Mouse (Mus musculus): ENCODE measurements around the gene Ssr2.
A peak's percentile ranks its signal among the peaks of the same experiment; 100 is the strongest.

Ssr2 gene

DNA sequence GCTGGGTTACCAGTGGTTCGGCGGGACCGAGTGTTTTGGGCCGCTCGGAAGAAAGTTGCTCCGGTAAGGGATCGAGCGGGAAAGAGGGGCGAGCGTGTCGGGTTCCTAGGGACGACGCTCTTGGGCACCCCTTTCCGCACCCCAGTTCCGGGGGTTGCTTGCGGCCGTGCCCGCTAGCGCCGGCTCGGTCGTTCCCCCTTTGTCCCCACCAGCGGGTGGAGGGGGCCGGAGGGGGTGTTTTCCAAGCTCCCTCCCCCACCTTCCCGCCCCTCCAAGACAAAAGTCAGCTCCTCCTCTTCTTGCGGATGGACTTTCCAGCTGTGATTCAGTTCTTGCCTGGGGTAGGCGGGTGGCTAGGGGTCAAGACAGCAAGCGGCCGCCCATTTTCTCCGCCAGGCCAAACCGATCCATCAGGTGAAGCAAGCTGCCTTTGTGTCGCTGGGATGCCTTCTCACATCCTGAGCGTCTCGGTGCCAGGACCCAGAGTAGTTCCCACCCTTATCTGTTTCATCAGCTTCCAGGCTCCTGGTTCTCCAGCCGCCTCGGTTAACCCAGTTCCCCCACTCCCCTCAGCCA lies 45.9 kb downstream of the Ssr2 start:
- DNase-seq (ENCODE audit: extremely low read depth, insufficient read length, low spot score): peak; percentile 81

DNA sequence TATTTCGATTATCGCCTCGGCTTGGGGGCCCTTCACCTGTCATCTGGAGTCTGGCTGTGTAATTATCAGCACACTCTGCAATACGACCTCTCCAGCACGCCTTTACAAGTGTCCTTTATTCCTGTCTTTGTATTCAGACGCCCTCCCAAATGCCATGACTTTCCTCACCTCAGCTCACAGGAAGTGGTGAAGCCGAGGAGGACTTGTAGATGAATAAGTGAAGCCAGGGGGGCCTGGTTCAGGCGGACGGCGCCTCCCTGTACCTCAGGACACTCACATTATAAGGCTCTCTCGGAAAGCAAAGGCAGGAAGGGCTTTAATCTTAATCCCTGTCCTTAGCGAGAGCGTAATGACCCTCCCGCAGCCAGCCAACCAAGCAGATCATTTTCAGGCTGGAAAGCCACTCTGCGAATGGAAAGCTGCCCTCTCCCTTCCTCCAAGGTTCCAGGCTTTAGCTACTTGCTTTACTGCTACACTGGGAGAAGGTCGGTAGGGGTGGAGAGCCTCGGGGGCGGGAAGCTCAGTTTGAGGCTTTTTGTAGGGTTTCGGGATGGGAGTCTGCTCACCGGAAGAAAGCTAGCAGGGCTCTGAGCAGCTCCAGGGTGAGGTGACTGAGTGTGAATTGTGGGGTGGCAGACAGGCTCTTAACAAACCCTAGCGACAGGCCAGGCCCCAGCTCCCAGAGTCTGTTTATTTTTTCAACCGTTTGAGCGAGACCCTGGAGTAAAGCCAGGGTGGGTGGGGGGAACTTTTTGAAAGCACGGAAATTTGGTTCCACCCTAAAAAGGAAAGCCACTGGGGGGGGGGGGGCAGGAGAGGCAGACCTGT lies 46.7 kb downstream of the Ssr2 start:
- DNase-seq (ENCODE audit: extremely low read depth, insufficient read length, low spot score): peak; percentile 45

DNA sequence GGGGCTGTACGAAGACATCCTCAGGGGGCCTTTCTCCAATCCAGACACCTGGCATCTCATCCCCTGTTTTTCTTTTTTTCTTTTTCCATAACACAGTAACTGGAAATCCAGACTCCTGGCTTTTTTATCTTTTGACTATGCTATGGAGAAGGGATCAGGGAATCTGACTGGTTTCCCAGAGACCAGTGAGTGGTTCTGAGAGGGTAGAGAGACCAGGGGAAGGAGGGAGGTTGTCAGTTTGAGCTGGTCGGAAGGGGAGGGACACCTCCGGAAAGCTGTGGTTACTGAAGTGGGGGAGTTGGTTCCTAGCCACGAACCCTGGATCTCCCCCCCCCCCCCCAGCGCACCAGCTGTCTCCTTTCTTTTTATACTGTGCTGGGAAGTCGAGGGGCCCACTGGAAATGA lies 47.3 kb downstream of the Ssr2 start:
- no peak for DNase-seq (ENCODE audit: extremely low read depth, insufficient read length, low spot score)

DNA sequence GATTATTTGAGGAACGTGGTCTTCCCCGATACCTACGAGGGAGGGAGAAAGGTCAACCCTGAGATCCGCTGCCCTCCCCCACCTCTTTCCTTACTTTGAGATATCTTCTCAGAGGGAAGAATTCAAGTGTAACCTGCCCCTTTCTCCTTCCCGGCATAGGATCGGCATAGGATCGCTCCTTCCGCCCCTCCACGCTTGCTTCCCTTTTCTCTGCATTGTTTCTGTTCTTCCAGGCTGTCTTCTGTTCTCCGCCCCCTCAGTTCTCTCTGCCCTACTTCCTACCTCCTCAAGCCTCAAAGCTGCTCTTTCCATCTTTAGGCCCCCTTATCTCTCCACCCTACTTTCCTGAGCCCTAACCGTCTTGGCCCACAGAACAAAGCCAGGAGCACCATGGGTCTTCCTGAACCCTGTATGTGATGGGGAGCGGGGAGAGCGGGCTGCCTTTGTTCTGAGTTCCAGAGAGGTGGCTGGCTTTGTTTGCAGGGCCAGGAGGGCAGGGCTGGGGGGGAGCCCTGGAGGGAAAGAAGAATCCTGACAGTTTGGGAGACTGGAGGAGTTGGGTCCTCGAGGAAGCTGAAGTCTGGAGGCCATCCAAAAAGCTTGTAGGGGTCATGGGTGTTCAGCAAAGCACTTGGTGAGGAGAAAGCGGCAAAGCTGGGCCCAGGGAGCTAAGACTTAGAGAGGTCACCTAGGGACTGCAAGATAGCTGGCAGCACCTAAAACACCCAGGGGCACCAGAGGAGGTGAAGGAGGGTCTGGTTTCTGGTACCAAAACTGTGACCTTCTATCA lies 47.9 kb downstream of the Ssr2 start:
- no peak for DNase-seq (ENCODE audit: extremely low read depth, insufficient read length, low spot score)

DNA sequence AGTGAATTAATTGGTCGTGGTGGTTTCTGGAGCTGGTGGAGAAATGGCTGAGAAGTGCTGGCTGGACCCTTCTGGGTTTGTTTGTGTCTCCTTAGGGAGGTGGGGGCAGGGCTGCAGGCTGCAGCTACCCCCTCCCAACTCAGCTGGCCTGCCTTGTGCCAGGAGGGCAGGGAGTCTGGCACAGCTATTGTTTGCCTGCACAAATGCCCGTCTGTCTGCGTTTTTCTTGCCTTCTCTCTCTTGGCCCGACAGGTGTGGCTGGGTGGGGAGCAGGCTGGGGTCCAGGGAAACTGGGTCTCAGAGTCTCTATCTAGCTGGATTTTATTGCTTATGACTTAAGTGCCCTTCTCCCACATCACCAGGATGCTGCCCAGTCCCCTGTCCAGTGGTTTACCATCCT lies 48.6 kb downstream of the Ssr2 start:
- no peak for DNase-seq (ENCODE audit: extremely low read depth, insufficient read length, low spot score)

DNA sequence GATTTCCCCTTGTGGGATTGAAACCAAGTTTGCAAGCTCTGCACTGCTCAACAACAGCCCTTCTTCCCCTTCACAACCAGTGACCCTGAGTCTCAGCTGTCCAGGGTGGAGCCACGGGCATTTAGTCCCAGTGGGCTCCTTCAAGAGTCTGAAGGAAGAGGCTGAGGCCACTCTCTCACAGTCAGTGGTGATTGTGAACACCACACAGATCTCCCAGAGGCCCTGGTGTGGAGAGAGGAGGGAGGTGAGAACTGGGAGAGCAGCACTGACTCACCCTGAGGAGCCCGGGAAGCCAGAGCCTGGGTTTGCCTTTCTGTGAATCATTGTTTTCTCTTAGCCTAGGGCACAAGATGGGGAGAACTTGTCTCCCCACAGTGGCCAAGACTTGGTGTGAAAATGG lies 49.3 kb downstream of the Ssr2 start:
- DNase-seq (ENCODE audit: extremely low read depth, insufficient read length, low spot score): peak; percentile 72

DNA sequence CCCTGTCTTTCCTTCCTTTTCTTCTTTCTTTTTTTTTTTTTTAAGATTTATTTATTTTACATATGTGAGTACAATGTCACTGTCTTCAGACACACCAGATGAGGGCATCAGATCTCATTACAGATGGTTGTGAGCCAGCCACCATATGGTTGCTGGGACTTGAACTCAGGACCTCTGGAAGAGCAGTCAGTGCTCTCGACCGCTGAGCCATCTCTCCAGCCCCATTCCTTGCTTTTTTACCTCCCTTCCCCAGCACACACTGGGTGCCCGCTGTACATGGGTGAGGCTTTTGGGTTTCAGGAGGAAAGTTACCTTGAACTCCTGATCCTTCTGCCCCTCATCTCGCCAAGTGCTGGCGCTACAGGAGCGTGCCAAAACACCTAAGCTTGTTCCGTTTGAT lies 49.9 kb downstream of the Ssr2 start:
- no peak for DNase-seq (ENCODE audit: extremely low read depth, insufficient read length, low spot score)

DNA sequence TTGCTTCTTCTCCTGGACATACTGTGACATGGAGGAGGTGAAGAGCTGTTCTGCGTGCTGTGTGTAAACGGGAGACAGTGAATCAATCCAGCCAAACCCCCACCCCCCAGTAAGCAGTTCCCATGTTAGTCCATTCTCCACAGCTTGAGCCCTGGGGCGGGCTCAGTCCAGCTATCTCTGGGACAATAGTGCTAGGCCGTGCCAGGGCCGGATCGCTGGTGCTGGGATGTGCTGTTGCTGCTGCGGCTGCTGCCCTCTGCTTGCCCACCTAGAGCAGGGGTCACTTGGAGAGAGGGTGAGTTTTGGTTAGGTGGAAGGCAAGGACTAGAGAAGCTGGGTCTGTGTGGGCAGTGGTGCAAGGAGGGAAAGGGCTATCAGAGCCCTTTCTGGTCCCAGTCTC lies 50.6 kb downstream of the Ssr2 start:
- DNase-seq (ENCODE audit: extremely low read depth, insufficient read length, low spot score): no peak

DNA sequence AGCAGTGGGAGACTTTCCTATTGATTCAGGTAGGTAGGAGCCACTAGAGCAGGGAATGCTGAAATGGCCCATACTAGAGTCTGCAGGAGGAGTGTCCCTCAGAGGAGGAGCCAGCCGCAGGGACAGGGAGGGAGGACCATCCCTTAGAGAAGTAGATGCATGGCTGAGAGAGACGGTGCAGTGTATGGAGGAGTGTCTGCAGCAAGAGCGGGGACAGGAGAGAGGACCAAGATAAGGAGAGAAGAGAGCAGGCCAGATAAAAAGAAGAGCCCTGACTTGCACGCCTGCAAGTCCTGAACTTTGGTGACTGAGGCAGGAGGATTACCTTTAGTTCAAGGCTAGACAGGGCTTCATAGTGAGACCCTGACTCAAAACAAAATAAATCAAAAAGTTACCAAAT lies 51.4 kb downstream of the Ssr2 start:
- no peak for DNase-seq (ENCODE audit: extremely low read depth, insufficient read length, low spot score)

DNA sequence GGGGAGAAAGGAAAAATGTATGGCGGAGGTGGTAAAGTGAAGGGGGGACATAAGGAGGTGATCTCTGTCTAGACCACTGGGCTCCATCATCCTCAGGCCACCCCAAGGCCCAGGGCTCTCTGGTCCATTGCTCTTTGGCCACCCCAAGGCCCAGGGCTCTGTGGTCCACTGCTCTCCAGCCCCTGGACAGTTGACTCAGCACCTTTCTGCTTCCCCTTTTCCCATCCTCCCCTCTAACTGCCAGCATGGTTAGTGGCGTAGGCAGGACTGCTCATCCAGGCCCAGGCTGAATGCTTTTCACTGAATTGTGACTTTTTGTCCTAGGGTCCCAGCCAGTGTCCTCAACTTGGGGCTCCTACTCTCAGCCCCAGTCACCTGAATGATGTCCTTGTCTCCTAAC lies 51.9 kb downstream of the Ssr2 start:
- no peak for DNase-seq (ENCODE audit: extremely low read depth, insufficient read length, low spot score)

DNA sequence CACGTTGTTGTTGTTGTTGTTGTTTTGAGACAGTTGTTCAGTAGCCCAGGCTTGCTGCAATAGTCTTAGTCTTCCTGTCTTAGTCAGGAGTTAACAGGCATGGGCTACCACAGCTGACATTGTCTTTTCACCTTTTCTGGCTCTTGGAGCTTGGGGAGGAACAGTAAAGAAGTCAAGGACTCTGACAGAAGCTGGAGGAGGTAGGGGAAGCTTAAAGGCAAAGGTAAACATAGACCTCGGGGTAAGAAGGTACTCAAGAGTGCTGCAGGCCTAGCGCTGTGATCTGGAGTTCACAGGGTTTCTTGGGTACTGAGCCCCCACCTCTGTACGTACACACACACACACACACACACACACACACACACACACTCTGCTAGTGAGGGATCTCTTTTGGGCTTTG lies 53.1 kb downstream of the Ssr2 start:
- no peak for DNase-seq (ENCODE audit: extremely low read depth, insufficient read length, low spot score)

DNA sequence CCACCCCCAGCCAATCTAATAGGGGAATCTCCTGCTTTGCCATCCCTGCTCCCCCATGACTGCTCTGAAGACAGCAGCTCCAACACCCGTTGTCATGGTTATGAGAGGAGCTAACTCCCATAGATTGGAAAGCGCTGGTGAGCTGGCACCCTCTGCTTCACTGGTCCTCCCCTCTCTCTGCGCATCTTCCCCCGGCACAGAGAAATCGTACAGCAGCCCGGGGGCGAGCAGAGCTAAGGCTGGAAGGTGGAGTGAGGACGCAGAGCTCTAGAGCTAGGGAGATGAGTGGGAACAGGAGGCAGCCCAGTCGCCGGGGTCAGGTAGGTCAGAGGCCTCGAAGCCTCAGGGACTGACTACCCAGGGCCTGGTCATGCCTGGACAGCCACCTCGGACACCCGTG lies 53.6 kb downstream of the Ssr2 start:
- no peak for DNase-seq (ENCODE audit: extremely low read depth, insufficient read length, low spot score)

DNA sequence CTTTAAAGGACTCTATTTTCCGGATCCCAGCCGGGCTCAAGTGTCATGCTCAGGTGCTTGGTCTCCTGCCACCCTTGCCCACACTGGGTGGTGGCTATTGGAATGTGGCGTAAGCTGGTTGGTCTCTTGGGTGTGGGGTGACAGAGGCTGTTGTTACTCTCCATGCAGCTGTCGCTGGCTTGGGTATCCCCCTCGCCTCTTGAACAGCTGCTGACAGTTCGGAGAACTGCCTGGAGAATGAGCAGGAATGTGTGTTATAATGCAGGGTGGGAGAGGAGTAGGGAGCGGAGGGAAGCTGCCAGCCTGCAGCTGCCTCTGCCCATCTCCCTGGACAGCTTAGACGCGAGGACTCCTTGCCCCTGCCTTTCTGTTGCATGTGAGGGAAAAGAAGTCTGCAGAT lies 54.3 kb downstream of the Ssr2 start:
- no peak for DNase-seq (ENCODE audit: extremely low read depth, insufficient read length, low spot score)

DNA sequence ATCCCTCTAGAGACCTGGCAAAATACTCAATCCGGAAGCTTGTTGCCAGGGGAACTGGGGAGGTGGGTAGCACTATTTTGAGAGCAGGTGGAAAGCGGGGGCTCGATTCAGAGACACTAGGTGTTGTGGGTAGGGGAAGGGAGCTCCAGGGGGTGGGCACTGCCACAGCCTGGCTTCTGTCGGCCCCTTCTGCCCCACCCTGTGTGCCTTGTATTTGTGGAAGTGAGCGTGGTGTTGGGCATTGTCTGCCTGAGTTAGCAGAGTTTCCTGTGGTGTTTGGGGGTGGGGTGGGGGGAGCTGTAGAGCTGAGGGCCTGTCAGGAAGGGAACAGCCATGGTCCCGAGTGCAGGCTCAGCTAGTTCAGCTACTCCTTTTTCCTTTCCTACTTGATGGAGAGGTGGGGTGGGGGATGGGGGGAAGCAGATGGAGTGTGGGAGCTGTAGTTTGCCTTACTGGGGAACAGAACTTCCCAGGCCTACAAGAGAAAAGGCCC lies 55.2 kb downstream of the Ssr2 start:
- no peak for DNase-seq (ENCODE audit: extremely low read depth, insufficient read length, low spot score)

DNA sequence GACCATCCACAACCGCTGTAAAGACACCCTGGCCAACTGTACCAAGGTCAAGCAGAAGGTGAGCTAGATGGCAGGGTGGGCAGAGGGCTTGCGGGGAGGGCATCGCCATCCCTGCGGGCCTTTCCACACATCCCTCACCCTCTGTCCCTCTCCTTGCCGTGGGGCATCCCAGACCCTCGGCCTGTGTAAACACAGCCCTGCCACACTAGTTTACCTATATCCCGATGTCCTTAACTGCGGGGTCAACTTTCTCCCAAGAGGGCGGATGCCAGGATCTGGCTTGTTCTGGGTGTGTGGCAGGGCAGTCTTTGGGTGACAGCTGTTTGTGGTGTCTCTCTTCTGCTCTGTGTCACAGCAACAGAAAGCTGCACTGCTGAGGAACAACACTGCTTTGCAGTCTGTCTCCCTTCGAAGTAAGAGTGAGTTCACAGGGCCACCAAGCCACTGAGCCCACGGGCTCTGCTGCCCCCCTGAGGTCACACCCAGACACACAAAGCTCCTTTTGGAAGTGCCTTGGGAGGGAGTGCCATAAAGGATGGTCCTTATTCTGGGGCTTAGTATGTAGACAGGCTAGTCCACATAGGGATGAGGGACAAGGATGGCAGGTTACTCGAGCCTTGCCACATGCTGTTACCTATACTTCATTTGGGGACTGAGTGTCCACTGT lies 56.4 kb downstream of the Ssr2 start:
- no peak for DNase-seq (ENCODE audit: extremely low read depth, insufficient read length, low spot score)

DNA sequence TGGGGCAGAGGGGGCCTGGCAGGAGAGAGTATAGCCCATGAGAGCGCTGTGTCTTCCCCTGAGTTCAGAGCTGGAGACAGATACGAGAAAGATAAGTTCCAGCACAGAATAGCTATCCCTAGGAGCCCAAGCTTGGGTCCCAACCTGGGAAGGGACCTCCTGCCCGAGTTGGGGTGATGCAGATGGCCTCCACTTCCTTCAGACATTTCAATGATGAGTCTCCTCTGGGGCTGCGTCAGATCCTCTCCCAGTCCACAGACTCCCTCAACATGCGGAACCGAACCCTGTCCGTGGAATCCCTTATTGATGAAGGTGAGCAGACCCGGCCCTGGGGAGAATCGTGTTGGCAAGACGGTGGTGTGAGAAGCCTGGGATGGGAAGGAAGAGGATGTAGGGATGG lies 57.4 kb downstream of the Ssr2 start:
- no peak for DNase-seq (ENCODE audit: extremely low read depth, insufficient read length, low spot score)

DNA sequence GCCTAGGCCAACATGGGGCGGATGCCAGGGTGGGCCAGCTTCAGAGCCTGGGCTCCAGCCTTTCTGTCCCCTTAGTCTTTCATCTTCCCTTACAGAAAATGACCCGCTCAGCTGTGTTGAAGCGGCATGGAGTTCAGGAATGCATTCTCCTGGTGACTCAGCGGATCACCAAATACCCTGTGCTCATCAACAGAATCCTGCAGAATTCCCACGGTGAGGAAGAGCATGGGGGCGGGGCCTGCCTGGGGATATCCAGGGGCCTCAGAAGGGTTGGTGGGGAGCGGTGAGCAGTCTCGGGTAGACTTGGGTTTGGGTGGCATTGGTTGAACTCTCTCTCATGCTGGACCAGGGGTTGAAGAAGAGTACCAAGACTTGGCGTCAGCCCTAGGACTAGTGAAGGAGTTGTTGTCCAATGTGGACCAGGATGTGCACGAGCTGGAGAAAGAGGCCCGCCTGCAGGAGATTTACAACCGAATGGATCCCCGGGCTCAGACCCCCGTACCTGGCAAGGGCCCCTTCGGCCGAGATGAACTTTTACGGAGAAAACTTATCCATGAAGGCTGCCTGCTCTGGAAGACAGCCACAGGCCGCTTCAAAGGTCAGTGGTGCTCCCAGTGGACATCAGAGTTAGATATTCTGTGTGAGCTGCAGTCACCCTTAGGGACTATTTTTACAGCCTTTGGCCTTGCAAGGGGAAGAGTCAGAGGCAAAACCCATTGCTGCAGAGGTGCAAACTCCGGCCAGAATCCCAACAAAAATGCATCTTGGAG lies 60.0 kb downstream of the Ssr2 start:
- no peak for DNase-seq (ENCODE audit: extremely low read depth, insufficient read length, low spot score)

DNA sequence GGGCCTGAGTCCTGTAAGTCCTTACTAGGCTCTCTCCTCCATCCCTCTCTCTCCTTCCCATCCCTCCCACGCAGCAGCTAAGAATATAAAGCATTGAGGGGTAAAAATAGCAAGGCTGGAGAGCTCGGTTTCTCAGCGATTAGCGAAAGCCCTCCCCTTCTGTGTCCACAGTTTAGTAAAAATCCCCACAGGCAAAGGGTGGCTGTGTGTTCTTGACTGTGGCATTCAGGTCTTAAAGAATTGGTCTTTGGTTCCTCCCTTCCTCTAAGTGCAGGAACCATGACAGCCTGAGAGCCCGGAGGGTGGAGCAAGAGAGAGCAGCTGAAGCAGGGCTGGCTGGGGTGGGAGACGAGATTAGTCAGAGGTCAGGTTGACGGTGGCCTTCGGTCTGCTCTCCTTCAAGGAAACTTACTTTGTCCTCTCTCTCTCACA lies 60.9 kb downstream of the Ssr2 start:
- no peak for DNase-seq (ENCODE audit: extremely low read depth, insufficient read length, low spot score)

DNA sequence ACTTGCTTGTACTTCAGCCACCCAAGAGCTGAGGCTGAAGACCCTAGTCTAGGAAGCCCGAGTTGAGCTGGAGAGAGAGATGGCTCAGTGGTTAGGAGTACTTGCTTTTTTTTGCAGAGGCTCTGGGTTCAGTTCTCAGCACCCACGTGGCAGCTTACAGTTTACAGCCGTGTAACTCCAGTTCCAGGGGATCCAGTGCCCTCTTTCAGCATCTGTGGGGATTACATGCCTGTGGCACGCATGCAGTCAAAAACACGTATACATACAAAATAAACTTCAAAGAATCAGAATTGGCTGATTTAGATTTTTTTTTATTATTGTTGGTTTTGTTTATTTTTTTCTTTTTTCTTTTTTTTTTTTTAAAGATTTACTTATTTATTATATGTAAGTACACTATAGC lies 61.5 kb downstream of the Ssr2 start:
- DNase-seq (ENCODE audit: extremely low read depth, insufficient read length, low spot score): no peak
